Mouse (Mus musculus): ENCODE data around the gene Sec22c. TPM values are rescaled to one million over a fixed set of nuclear protein-coding genes. Genes with fewer than 3 reads are reported as not detected.

Gene Sec22c
- total RNA-seq (2021) = 1 to 10 TPM; 5.0 to 5.4 TPM
- polyA plus RNA-seq (2012; rRNA removed) = 10.1 TPM in 2 replicates
- long read RNA-seq = 0 reads

GRCm38 (mm10) chr9:121704646-121705625 is at the start of gene Sec22c:
Gene Sec22c, minus strand, starts transcription at chr9:121705490.
- DNase-seq = peak; percentile 97

- DNase-seq = no peak
Observed at GRCm38 (mm10) chr9:121754624-121755023, 49.3 kb upstream of the Sec22c start.

GRCm38 (mm10) chr9:121752774-121753173 is 47.5 kb upstream of the Sec22c start:
- no peak for DNase-seq

GRCm38 (mm10) chr9:121744051-121744450 is 38.8 kb upstream of the Sec22c start:
- no peak for DNase-seq

- DNase-seq = no peak
Observed at GRCm38 (mm10) chr9:121741168-121741567, 35.9 kb upstream of the Sec22c start.

- no peak for DNase-seq
Observed at GRCm38 (mm10) chr9:121740490-121740889, 35.2 kb upstream of the Sec22c start.

- peak; percentile 52 for DNase-seq
Observed at GRCm38 (mm10) chr9:121719347-121720331, 14.3 kb upstream of the Sec22c start.

- DNase-seq = peak; percentile 99
Observed at GRCm38 (mm10) chr9:121718792-121719318, 13.6 kb upstream of the Sec22c start, which contains the start of gene Nktr. Gene Nktr, plus strand, starts transcription at chr9:121719169.

- peak; percentile 25 for DNase-seq
Observed at GRCm38 (mm10) chr9:121718070-121718705, 12.9 kb upstream of the Sec22c start.

GRCm38 (mm10) chr9:121717048-121717447 is 11.8 kb upstream of the Sec22c start:
- DNase-seq = no peak

- no peak for DNase-seq
Observed at GRCm38 (mm10) chr9:121710584-121710975, 5.3 kb upstream of the Sec22c start.

- DNase-seq = peak; percentile 98
Observed at GRCm38 (mm10) chr9:121709898-121710583, 4.8 kb upstream of the Sec22c start, which contains the start of gene Ss18l2. Gene Ss18l2, plus strand, starts transcription at chr9:121710329.

GRCm38 (mm10) chr9:121708506-121709486 is 3.5 kb upstream of the Sec22c start:
- DNase-seq = no peak

- DNase-seq = no peak
Observed at GRCm38 (mm10) chr9:121707801-121708200, 2.5 kb upstream of the Sec22c start.

GRCm38 (mm10) chr9:121706029-121706675 is 862 bp upstream of the Sec22c start:
- DNase-seq = no peak

GRCm38 (mm10) chr9:121704261-121704645 is 1.0 kb downstream of the Sec22c start:
- no peak for DNase-seq

GRCm38 (mm10) chr9:121697150-121698049 is 7.9 kb downstream of the Sec22c start:
- DNase-seq = peak; percentile 41

- no peak for DNase-seq
Observed at GRCm38 (mm10) chr9:121696626-121697025, 8.7 kb downstream of the Sec22c start.

Data from adrenal gland, adult 2 months (tissue).